Mouse (Mus musculus): Measurements from ENCODE around the gene Map3k1.
"Not testable (repeated sequence)": the region's sequence is repeated elsewhere in the genome, so short reads cannot be mapped to it uniquely, and the experiment has no call there.

The Map3k1 gene

DNA sequence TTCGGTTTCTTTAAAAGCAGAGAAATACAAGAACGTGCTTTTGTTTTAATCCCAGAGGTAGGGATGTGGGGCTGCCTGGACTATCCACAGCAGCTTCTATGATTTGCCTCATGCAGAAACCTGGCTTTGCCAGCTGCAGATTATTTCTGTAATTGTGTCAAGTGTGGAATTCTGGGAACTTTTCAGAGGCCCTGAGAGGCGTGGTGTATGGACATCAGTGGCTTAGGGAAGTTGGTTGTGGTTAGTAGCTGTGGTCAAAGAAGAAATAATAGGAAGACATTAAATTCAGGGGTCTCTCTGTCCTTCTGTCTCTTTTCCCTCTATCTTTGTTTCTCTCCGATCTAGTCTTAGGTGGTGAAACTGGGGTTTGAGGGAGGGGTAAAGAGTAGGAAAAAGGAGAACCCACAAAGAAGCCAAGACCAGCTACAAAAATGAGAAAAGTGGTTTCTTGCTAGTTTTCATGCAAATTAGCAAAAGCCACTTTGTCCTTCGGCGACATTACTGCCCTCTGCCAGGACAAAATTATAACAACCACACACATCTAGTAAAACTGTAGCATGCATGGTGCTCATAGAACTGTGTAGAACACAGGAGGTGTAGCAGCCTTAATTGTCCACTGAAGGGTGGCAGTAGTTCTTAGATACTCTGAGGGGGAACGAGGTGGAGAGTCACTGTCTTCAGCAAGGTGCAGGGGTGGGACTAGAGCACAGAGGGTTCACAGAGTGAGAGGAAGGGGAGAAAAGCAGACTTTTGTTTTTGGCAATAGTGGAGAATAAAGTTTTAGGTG, 67.4 kb downstream of the Map3k1 start:
- DNase-seq, result no peak

DNA sequence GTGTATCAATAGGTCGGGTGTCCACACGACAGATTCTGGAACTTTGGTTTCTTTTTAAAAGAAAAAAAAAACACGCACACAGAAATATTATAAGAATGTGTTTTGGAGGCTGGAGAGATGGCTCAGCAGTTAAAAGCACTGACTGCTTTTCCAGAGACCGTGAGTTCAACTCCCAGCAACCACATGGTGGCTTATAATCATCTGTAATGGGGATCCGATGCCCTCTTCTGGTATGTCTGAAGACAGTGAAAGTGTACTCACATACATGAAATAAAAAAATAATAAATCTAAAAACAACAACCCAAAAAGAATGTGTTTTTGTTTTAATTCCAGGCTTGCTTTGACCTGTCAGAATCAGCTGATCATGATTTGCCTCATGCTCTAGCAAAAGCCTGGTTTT, 81.9 kb downstream of the Map3k1 start:
- no peak for DNase-seq

DNA sequence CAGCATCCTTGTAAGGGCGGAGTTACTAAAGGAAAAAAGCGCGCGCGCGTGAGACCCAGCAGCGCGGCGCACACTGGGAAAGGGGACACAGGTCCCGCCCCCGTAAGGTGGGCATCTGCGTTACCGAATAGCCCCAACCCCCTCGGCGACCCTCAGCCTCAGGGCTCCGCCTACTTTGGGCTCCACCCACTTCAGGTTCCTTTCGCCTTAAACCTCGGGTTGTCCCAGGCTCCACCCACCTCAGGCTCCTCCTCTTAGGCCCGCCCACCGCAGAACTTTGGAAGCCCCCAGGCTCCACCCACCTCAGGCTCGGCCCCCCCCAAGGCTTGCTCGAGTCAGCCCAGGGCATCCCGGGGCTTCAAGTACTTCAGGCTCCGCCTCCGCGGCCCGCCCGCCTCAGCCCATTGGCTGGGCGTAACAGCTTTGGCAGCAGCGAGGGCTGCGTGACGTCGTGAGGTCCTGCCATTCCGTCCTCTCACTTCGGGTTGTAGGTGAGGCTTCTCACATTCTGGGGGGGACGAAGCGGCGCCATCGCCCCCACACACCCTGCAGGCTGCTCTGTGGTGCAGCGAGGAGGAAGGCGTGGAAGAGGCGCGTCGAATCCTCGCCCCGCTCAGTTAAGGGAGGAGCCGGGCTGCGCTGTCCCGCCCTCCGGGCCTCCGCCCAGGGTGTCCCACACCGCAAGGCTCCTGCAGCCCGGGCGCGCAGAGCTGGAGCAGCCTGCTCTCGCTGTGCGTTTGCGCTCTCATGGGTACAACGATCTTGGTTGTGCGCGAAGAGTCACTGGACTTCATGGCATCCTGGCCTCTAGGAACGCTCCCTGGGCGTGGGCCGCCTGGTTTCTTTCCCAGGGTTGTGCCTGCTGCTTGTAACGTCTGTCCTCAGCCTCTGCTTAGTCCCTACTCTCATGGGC, 83.4 kb downstream of the Map3k1 start:
- peak; percentile 98 for DNase-seq

DNA sequence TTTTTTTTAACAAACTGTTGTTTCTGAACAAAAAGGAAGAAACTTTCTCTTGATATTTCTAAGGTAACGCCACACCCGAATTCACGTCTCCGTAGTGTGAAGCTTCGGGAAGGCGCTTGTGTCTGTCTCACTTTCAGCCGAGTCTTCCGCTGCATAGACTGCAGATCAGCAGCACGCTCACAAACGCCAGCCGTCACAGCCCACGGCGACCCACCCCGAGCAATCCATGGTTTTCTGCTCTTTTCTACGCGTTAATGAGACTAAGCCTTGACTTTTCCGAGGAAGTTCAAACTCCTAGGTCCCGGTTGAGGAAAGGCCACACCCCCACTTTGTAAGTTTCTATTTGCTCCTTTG, 84.0 kb downstream of the Map3k1 start:
- DNase-seq, result no peak

DNA sequence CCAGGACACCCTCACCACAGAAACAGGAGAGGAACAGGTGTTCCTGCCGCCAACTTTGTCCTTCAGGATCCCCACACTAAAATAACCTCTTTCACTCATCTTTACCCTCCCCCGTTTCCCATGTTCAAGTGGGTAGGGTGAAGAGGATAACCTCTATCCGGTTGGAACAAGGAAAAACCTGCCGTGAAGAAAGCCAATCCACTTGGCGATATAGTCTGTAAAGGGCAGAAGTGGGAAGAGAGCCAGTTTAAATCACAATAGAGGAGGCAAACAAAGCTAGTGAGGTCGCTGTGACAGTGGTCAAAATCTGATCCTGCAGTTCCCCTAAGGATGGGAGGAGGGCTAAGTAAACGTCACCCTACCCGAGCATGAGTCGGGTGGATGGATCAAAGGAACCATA, 89.1 kb downstream of the Map3k1 start:
- DNase-seq, result no peak

DNA sequence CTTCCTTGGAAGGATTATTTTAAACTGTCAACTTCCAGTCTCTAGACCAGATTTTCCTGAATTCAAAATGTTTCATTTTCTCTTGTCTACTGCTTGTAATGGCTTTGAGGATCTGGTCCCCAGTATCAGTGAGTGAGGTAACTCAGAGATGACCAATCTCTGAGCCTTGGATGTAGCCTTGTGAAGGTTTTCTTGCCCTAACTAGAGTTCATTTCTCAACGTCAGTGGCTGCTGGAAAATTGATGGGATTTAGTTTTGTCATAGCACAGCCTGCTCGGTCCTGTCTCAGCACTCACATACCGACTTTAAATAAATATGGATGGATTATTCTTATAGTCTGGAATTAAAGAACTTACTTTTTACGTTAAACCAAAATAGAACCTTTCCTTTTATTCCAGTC, 98.3 kb downstream of the Map3k1 start:
- no peak for DNase-seq

DNA sequence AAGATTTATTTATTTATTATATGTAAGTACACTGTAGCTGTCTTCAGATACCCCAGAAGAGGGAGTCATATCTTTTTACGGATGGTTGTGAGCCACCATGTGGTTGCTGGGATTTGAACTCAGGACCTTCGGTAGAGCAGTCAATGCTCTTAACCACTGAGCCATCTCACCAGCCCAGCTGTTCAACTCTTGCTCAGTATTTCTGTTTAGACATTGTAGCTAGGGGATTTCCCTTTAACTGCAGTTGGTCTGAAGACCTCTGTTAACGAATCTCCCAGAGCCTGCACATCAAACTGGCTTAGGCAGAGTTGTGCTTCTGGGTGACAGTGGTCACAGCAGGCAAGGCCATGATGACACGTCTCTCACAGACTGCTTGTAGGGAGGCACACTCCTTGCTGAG, 104.8 kb downstream of the Map3k1 start:
- not testable (repeated sequence) for DNase-seq

DNA sequence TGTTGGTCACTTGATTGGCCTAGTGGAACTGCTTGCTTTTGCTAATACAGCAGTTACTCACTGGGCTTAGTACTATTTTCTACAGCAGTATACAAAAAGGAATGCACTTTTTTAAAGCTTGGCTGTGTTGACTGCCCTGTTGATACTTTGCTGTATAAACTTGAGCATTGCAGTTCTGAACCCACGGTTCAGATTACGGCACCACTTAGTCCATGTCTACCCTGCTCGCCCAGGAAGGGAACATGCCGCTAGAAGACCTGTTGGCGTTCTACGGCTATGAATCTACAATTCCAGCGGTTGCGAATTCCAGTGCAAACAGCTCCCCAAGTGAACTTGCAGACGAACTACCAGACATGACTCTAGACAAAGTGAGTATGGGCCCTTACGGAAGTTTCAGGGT, 105.4 kb downstream of the Map3k1 start:
- no peak for DNase-seq

All from kidney, adult 9 months (tissue).